Mouse (Mus musculus): ENCODE measurements at regions not wholly inside any gene's neighbourhood (a gene's known extent, or its start where the extent isn't known, plus 50 kb on each side); places are given as distances from the start of the nearest gene placed in this dataset.

DNA sequence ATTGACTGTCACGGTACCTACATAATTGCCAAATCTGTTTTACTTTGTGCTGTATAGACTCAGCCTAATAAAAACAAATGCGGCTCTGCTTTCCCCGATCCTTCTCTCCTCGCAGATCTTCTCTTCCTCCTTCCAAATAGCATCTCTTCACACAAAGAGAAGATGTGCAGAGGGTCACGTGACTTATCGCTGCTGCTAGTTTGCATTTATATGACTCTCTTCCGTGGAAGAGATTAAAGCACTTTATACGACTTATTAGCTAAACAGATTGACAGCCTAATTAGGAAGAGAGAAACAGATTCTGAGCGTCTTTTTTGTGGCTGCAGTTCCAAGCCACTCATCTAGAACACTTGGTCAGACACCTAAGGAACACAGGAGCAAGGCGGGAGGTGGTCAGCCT, 71.1 kb downstream of the Dad1 start:
- no peak for TF ChIP-seq CTCF (IDR thresholded peaks at IDR 0.05; ENCODE audit: borderline replicate concordance, insufficient read depth, low read length)
- no peak for TF ChIP-seq POLR2A (IDR thresholded peaks at IDR 0.05; ENCODE audit: low read depth, low read length)
